Comparison of ENCODE assay signal across 11 mouse cellular contexts in the genomic region with DNA sequence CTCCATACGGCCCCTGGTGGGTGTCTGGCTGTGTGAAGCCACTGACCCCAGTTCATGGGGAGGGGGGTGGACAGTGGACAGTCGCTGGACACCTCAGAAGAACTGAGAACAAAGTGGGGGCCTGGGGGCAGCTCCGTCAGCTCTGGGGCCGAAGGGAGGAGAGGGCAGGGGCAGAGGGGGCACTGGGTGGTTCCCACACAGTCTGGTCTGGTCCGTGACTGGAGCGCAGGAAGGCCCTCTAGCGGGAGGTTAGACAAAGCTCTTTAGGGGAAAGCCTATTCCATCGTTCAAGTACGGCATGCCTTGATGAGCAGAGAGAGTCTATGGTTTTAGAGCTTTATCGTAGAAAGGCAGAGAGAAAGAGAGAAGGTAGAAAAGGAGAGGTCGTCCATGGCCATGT.
DNase-seq lines count a peak whose midpoint lies in the region; ATAC-seq and TF ChIP-seq lines count a peak whose summit lies in the region.
"Had no signal": no experiment of that assay in that cellular context is flagged by ENCODE, and none has a peak within 500 bp of the region (broad histone marks: within the 10 kb centered on the region; RNA-seq: fewer than 3 reads in every experiment).

No protein-coding gene starts in this region.

- WGBS in heart, adult 2 months, result 61% methylated on average over 11 of the region's 11 CpGs

- no peak for TF ChIP-seq EP300 in heart, adult 2 months (IDR thresholded peaks at IDR 0.05; ENCODE audit: insufficient read depth, low read depth, low read length)

- intact Hi-C loops in heart, adult 2 months (cut with DNase I), result no loop called here
- intact Hi-C loops in left cerebral cortex, postnatal 4 days (cut with DNase I), result no loop called here
- intact Hi-C loops in left cerebral cortex, postnatal 25 days (cut with DNase I), result no loop called here

- no peak for DNase-seq in heart, adult 2 months
- DNase-seq in heart, adult 9 months (ENCODE audit: low spot score in 2 of 2), result no peak
- peak; percentile 51 for DNase-seq in left cerebral cortex, postnatal 4 days
- DNase-seq in left cerebral cortex, postnatal 25 days (ENCODE audit: low spot score in 2 of 2), result no peak
- peak; percentile 55 for DNase-seq in embryo, embryonic 11 days
- no peak for DNase-seq in frontal cortex, postnatal 14 days (ENCODE audit: low spot score in 2 of 2)
- DNase-seq: heart, adult 11 months had no signal

- TF ChIP-seq CTCF in heart, adult 2 months (IDR thresholded peaks at IDR 0.05), result peak; percentile 28
- TF ChIP-seq CTCF in E14TG2a.4 (conservative IDR thresholded peaks at IDR 0.05; ENCODE audit: low read length), result peak; percentile 11; the same call in 1 of the 2 replicates

- TF ChIP-seq POLR2A in heart, adult 2 months (IDR thresholded peaks at IDR 0.05; ENCODE audit: insufficient read depth, low read depth, low read length), result no peak

- H3K4me3 ChIP-seq in heart, adult 2 months, result no peak overlapping the region
- peak overlapping the region; percentile 45; the same call in 1 of the 2 replicates for H3K4me3 ChIP-seq in E14TG2a.4 (replicated peaks; ENCODE audit: low read length)
- H3K4me3 ChIP-seq: embryonic facial prominence, embryonic 10.5 days had no signal

- no peak overlapping the region for H3K27ac ChIP-seq in heart, adult 2 months
- H3K27ac ChIP-seq: embryonic facial prominence, embryonic 10.5 days had no signal

- ATAC-seq in activated CD4-positive, CD25-positive, alpha-beta regulatory T cell, adult 4 months, result no peak
- ATAC-seq: forebrain, embryonic 14.5 days had no signal

- H3K79me2 ChIP-seq in heart, adult 2 months (replicated peaks; ENCODE audit: control insufficient read depth, insufficient read depth, low read length), result no peaks in the 10 kb centered on the region

- H3K9ac ChIP-seq in heart, adult 2 months (ENCODE audit: low read depth, low read length), result no peak overlapping the region

- H3K36me3 ChIP-seq in heart, adult 2 months (ENCODE audit: control insufficient read depth, insufficient read depth, low read length), result no peaks in the 10 kb centered on the region
- no peaks in the 10 kb centered on the region for H3K36me3 ChIP-seq in E14TG2a.4 (ENCODE audit: insufficient read depth, low read length)

- H3K4me1 ChIP-seq in heart, adult 2 months (ENCODE audit: control insufficient read depth, insufficient read depth, low read length), result no peaks in the 10 kb centered on the region
- peaks cover 23% of the 10 kb centered on the region; the same call in 1 of the 2 replicates for H3K4me1 ChIP-seq in E14TG2a.4 (replicated peaks; ENCODE audit: low read depth, low read length)

- no peaks in the 10 kb centered on the region for H3K9me3 ChIP-seq in E14TG2a.4 (ENCODE audit: low read length)
- H3K9me3 ChIP-seq: embryonic facial prominence, embryonic 10.5 days had no signal

- H3K27me3 ChIP-seq in heart, adult 2 months (ENCODE audit: control insufficient read depth, insufficient read depth, low read length), result no peaks in the 10 kb centered on the region
- H3K27me3 ChIP-seq in E14TG2a.4 (ENCODE audit: insufficient read depth, low read length), result peaks cover 29% of the 10 kb centered on the region

Comparison
In these comparisons a context has a peak if more than half of its experiments do, and no peak if none do; other contexts are left out.
1. DNase-seq: peak in left cerebral cortex, postnatal 4 days (single experiment) and embryo, embryonic 11 days (single experiment); none in heart, adult 2 months (0 of 2), heart, adult 9 months (0 of 2), left cerebral cortex, postnatal 25 days (0 of 2) and frontal cortex, postnatal 14 days (0 of 2).